Mouse (Mus musculus): ENCODE measurements around the gene Utrn. TPM values are rescaled to one million over a fixed set of nuclear protein-coding genes. Genes with fewer than 3 reads are reported as not detected.

Gene Utrn
- polyA plus RNA-seq, 1 experiment: 18.1 TPM

DNA sequence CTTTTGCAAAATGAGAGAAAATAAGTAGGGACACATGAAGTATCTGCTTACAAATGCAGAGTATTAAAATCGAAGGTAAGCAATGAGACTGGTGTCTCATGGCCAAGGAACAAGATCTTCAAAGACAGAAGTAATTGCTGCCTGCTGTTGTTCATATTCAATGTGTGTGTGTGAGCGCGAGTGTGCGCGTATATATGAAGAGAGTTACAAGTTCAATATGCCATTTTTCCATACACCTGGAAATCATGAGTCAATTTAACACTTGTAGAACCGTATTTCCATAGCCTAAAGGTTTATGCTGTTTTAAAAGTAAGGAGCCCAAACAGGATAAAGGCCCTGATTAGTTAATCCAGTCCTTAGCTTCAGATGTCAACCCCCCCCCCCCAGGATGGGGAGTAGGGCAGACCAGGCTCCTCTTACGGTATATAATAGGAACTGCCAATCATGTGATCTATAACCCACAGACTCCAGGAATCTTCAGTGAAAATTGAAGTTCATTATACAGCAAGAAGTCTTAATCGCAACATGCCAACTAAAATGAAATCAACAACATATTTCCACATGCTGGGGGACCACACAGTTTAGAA lies 293.2 kb downstream of the Utrn start:
- H3K27ac ChIP-seq (ENCODE audit: insufficient read depth, low read depth, low read length): no peak overlapping the region
- H3K4me3 ChIP-seq (ENCODE audit: insufficient read depth, low read length): no peak overlapping the region
- TF ChIP-seq CTCF (IDR thresholded peaks at IDR 0.05; ENCODE audit: low read depth, low read length): no peak
- TF ChIP-seq POLR2A (IDR thresholded peaks at IDR 0.05; ENCODE audit: borderline replicate concordance, low read depth, low read length): no peak
- peaks cover 19% of the 10 kb centered on the region for H3K4me1 ChIP-seq (ENCODE audit: control insufficient read depth, insufficient read depth, low read length)

DNA sequence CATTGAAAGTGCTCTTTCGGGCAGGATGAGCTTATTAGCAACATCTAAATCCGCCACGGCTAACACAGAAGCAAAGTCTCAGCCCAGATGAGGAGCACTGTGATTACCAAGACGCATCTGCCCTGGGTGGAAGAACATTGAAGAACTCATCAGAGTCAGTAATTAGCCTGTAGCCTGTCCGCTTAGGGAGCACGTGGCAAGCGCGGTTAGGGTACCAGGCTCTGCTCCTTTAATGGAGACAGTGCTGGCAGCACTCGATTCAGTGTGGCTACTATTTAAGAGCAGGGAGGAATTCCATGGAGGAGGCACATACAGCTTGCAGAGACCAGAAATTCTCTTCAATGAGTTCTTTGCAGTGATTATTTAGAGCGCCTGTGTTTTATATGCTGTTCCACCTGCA lies 294.4 kb downstream of the Utrn start:
- no peak overlapping the region for H3K27ac ChIP-seq (ENCODE audit: insufficient read depth, low read depth, low read length)
- TF ChIP-seq CTCF (IDR thresholded peaks at IDR 0.05; ENCODE audit: low read depth, low read length) (no peak), POLR2A (IDR thresholded peaks at IDR 0.05; ENCODE audit: borderline replicate concordance, low read depth, low read length) (no peak)
- no peak overlapping the region for H3K4me3 ChIP-seq (ENCODE audit: insufficient read depth, low read length)
- H3K4me1 ChIP-seq (ENCODE audit: control insufficient read depth, insufficient read depth, low read length): peaks cover 19% of the 10 kb centered on the region

DNA sequence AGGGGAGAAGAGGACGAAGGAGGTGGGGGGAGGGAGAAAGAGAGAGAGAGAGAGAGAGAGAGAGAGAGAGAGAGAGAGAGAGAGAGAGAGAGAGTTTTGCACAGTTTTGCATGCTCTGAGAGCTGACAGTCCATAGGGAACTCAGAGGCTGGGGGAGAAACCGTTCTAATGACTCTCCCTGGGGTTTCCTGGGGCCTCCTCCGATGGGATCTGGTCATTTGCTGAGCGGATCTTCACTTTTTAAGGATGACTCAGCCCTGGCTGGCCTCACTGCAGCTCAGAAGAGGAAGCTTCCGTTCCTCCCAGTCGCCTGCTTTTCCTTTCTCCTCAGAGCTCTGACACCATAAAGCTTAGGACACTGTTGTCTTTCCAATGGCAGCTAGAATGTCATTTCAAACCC lies 295.6 kb downstream of the Utrn start:
- H3K4me1 ChIP-seq (ENCODE audit: control insufficient read depth, insufficient read depth, low read length): peaks cover 17% of the 10 kb centered on the region
- H3K4me3 ChIP-seq (ENCODE audit: insufficient read depth, low read length): no peak overlapping the region
- TF ChIP-seq CTCF (IDR thresholded peaks at IDR 0.05; ENCODE audit: low read depth, low read length) (no peak), POLR2A (IDR thresholded peaks at IDR 0.05; ENCODE audit: borderline replicate concordance, low read depth, low read length) (no peak)
- H3K27ac ChIP-seq (ENCODE audit: insufficient read depth, low read depth, low read length): peak overlapping the region; percentile 56

DNA sequence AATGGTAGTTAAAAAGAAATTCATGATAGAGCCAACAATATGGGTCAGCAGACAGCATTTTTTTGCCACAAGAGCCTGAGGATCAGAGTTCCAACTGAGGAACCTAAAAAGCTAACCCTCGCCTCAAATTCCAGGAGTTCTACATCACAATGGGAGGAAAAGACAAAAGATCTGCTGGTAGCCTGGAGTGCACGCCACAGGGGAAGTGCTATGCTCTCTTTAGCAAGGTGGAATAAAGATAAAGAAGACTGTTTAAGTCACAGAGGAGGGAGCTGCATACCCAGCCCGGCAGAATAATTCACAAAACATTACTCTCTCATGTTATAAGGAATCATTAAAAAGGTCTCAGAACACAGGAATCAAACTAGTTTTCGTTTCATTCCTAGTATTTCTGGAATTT lies 296.4 kb downstream of the Utrn start:
- Histone ChIP-seq H3K4me3 (ENCODE audit: insufficient read depth, low read length) (no peak overlapping the region), H3K27ac (ENCODE audit: insufficient read depth, low read depth, low read length) (no peak overlapping the region), H3K4me1 (ENCODE audit: control insufficient read depth, insufficient read depth, low read length) (peaks cover 19% of the 10 kb centered on the region)
- TF ChIP-seq POLR2A (IDR thresholded peaks at IDR 0.05; ENCODE audit: borderline replicate concordance, low read depth, low read length): no peak
- no peak for TF ChIP-seq CTCF (IDR thresholded peaks at IDR 0.05; ENCODE audit: low read depth, low read length)

DNA sequence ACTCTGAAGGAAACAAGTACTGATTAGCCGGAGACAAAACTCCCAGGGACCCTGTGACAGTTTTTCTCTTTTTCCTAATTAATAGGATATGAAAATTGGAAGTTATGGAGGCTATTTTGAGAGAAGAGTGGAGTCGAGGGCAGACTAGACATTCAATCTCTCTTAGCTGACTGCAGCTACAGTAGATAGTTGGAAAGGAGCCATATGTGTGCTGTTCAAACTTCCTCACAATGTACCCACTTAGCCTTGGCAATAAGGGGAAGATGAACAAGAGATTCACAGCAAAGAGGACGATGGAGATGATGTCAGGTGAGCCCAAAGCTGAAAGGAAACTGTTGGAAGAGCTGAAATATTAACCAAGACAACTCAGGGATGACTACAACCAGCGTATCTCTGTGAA lies 304.7 kb downstream of the Utrn start:
- TF ChIP-seq CTCF (IDR thresholded peaks at IDR 0.05; ENCODE audit: low read depth, low read length) (no peak), POLR2A (IDR thresholded peaks at IDR 0.05; ENCODE audit: borderline replicate concordance, low read depth, low read length) (no peak)
- 0 out of 2 replicates have a peak, but pooled peaks cover 2% of the 10 kb centered on the region for H3K4me1 ChIP-seq (ENCODE audit: control insufficient read depth, insufficient read depth, low read length)
- H3K4me3 ChIP-seq (ENCODE audit: insufficient read depth, low read length): no peak overlapping the region
- no peak overlapping the region for H3K27ac ChIP-seq (ENCODE audit: insufficient read depth, low read depth, low read length)

DNA sequence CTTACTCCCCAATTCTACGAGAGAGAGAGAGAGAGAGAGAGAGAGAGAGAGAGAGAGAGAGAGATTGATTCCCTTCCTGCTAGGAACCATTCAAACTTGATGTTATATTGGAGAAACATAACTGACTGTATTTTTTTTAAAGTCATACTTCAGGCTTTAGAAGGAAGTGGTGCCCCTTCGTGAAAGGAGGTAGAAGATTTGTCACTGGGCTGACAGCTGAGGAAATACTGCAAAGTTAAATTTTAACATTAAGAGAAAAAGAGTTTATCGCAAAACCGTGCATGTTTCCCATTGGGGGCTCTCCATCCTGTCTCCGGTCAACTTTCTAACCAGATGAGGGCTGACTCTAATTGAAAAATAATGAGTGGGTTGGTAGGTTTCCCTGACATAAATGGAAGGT lies 310.4 kb downstream of the Utrn start:
- no peak overlapping the region for H3K27ac ChIP-seq (ENCODE audit: insufficient read depth, low read depth, low read length)
- no peak overlapping the region for H3K4me3 ChIP-seq (ENCODE audit: insufficient read depth, low read length)
- no peaks in the 10 kb centered on the region for H3K4me1 ChIP-seq (ENCODE audit: control insufficient read depth, insufficient read depth, low read length)
- TF ChIP-seq POLR2A (IDR thresholded peaks at IDR 0.05; ENCODE audit: borderline replicate concordance, low read depth, low read length) (no peak), CTCF (IDR thresholded peaks at IDR 0.05; ENCODE audit: low read depth, low read length) (no peak)

DNA sequence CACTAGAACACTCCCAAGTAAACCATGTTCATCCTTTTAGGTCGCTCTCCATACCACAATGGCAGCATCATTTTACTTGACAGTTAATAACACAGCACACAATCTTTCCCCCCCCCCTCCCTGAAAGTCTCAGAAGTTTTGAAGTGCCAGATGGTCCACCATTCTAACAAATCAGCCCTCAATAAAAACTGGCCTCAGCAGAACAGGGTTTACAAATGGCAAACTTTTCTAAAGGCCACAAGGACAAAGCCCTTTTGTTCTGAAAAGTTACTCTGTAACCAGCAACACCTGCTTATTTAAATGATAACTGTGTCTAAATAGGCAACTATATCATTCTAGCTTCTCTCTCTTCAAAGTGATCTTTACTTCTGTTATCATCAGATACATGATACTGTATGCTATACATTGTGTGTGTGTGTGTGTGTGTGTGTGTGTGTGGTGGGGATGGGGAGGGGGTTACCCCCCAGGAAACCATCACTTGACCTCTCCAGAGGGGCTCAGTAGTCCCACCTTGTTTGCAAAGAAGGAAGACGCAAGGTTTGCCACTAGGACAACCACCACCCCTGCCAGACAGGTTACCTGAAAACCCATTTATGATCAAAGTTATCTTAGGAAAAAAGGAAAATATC lies 315.0 kb downstream of the Utrn start:
- H3K27ac ChIP-seq (ENCODE audit: insufficient read depth, low read depth, low read length): no peak overlapping the region
- TF ChIP-seq CTCF (IDR thresholded peaks at IDR 0.05; ENCODE audit: low read depth, low read length) (no peak), POLR2A (IDR thresholded peaks at IDR 0.05; ENCODE audit: borderline replicate concordance, low read depth, low read length) (no peak)
- no peak overlapping the region for H3K4me3 ChIP-seq (ENCODE audit: insufficient read depth, low read length)
- 0 out of 2 replicates have a peak, but pooled peaks cover 2% of the 10 kb centered on the region for H3K4me1 ChIP-seq (ENCODE audit: control insufficient read depth, insufficient read depth, low read length)

DNA sequence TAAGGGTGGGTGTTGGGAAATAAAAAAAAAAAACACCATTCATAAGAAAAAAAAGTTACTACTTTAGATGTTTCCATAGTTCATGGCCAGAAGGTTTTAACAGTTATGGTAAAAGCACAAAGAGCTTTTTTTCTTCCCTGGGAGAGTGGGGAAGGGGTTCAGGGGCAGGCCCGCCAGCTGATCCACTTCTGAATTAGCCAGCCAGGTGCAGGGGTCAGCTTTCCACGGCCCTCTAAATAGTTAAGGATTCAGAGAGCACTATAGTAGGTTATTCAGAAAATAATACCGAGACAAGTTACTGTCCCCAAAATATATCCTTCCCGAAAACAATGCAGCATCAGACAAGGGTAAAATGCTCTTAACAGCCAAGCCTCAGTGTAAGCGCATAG lies 316.3 kb downstream of the Utrn start:
- H3K4me1 ChIP-seq (ENCODE audit: control insufficient read depth, insufficient read depth, low read length): peaks cover 2% of the 10 kb centered on the region; the same call in 1 of the 2 replicates
- TF ChIP-seq CTCF (IDR thresholded peaks at IDR 0.05; ENCODE audit: low read depth, low read length) (no peak), POLR2A (IDR thresholded peaks at IDR 0.05; ENCODE audit: borderline replicate concordance, low read depth, low read length) (no peak)
- H3K4me3 ChIP-seq (ENCODE audit: insufficient read depth, low read length): no peak overlapping the region
- no peak overlapping the region for H3K27ac ChIP-seq (ENCODE audit: insufficient read depth, low read depth, low read length)

DNA sequence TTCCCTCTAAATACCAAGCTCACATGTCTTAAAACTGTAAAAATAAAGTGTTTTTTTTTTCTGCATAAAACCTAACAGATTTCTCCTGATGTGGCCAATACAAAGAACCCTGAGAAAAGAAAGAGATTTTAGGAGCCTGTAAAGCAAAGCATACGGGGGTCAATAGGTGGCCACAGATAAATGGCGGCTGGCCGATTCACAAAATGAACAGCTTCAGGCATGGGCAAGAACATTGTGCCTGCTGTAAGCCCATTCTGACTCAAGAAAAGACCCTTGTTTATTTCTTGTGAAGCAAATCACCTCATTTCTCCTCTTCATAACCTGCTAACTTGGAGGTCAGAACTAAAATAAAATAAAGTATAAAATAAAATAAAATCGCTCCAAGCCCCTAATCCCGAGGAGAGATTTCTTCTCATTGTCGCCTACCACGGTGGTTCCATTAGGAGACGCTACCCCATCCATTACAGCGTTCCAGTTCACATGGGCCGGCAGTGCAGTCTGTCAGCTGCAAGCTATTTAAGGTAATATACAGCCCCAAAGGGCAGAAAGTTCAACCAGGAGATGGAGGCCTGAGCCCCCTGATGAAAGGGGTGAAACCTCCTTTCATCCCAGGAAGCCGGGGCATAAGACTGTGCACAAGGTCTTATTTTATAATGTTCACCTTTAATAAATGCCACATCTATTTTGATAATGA lies 316.8 kb downstream of the Utrn start:
- Histone ChIP-seq H3K4me3 (ENCODE audit: insufficient read depth, low read length) (no peak overlapping the region), H3K4me1 (ENCODE audit: control insufficient read depth, insufficient read depth, low read length) (peaks cover 4% of the 10 kb centered on the region; the same call in 1 of the 2 replicates), H3K27ac (ENCODE audit: insufficient read depth, low read depth, low read length) (no peak overlapping the region)
- TF ChIP-seq CTCF (IDR thresholded peaks at IDR 0.05; ENCODE audit: low read depth, low read length) (no peak), POLR2A (IDR thresholded peaks at IDR 0.05; ENCODE audit: borderline replicate concordance, low read depth, low read length) (no peak)

DNA sequence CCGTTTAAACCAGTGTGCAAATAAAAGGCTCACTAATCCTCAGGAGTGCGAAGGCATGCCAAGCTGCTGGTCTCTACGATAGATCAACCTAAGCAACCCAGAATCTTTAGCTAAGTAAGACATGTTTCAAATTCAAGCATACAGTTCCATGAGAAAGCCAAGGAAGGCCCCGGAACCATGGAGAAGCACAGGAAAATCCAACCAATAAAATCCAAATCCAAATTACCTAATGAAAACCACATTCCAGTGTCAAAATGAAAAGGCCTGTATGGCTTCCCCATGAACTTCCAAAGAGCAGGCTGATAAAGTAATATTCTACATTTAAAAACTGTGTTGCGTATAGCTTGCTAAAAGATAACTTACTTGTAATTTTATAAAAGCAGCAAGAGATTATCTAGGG lies 317.4 kb downstream of the Utrn start:
- Histone ChIP-seq H3K4me1 (ENCODE audit: control insufficient read depth, insufficient read depth, low read length) (peaks cover 7% of the 10 kb centered on the region; the same call in 1 of the 2 replicates), H3K27ac (ENCODE audit: insufficient read depth, low read depth, low read length) (no peak overlapping the region), H3K4me3 (ENCODE audit: insufficient read depth, low read length) (no peak overlapping the region)
- TF ChIP-seq CTCF (IDR thresholded peaks at IDR 0.05; ENCODE audit: low read depth, low read length): no peak
- no peak for TF ChIP-seq POLR2A (IDR thresholded peaks at IDR 0.05; ENCODE audit: borderline replicate concordance, low read depth, low read length)

Measured in bone marrow macrophage, adult 2 months (primary cell).